Mouse (Mus musculus) midbrain, postnatal 0 days (tissue): Measurements from ENCODE around the gene Stpg1. TPM values are rescaled to one million over a fixed set of nuclear protein-coding genes. Genes with fewer than 3 reads are reported as not detected.
A peak's percentile ranks its signal among the peaks of the same experiment; 100 is the strongest.

ENCODE experiments used
- ATAC-seq: fragments of 200-750 bp; cut with Nextera tagmentation; 2 replicates; pipeline ENCODE4 v1.8.0; 2017; ENCODE audit warnings: moderate number of reproducible peaks, mild to moderate bottlenecking, moderate TSS enrichment, moderate library complexity; ENCODE audit not compliant: low FRiP score
- DNase-seq: peaks from one replicate; pipeline ENCODE4 v3.0.0-alpha.2; 2015; ENCODE audit warnings: low spot score
- H3K27ac ChIP-seq: fragments of 300-500 bp; sonication (generic); 2 replicates; pipeline ENCODE4 v1.5.1; 2014; ENCODE audit warnings: low read depth, mild to moderate bottlenecking, low read length, mixed read lengths
- H3K27me3 ChIP-seq: fragments of 300-500 bp; sonication (generic); 2 replicates; pipeline ENCODE4 v1.6.1; 2014; ENCODE audit warnings: low read length, control low read depth, mixed read lengths; ENCODE audit not compliant: insufficient read depth
- H3K36me3 ChIP-seq: fragments of 300-500 bp; sonication (generic); 2 replicates; pipeline ENCODE4 v1.6.1; 2014; ENCODE audit warnings: low read length, control low read depth, mixed read lengths; ENCODE audit not compliant: insufficient read depth
- H3K4me1 ChIP-seq: fragments of 300-500 bp; sonication (generic); 2 replicates; pipeline ENCODE4 v1.6.1; 2014; ENCODE audit warnings: mild to moderate bottlenecking, control low read depth, antibody characterized with exemption, low read length, mixed read lengths; ENCODE audit not compliant: insufficient read depth
- H3K4me2 ChIP-seq: fragments of 300-500 bp; sonication (generic); 2 replicates; pipeline ENCODE4 v1.6.1; 2014; ENCODE audit warnings: low read depth, mild to moderate bottlenecking, low read length, mixed read lengths; ENCODE audit not compliant: poor library complexity, severe bottlenecking
- H3K4me3 ChIP-seq: fragments of 300-500 bp; sonication (generic); 2 replicates; pipeline ENCODE4 v1.5.1; 2014; ENCODE audit warnings: low read depth, mild to moderate bottlenecking, low read length, moderate library complexity
- H3K9ac ChIP-seq: fragments of 300-500 bp; sonication (generic); replicated peaks from 2 replicates; pipeline ENCODE4 v1.6.1; 2014; ENCODE audit warnings: mild to moderate bottlenecking, low read length, moderate library complexity, mixed read lengths; ENCODE audit not compliant: poor library complexity, severe bottlenecking
- H3K9me3 ChIP-seq: fragments of 300-500 bp; sonication (generic); 2 replicates; pipeline ENCODE4 v1.6.1; 2016; ENCODE audit warnings: low read length, control low read depth
- CTCF ChIP-seq: IDR thresholded peaks from 2 replicates; pipeline ENCODE4 v1.5.1; 2016; ENCODE audit warnings: antibody characterized with exemption, mild to moderate bottlenecking
- WGBS: fragments of 180-500 bp; shearing (Covaris S2); extraction: QIAGEN DNeasy Blood & Tissue Kit; methylation state at CpG from one replicate; pipeline ENCODE4 v1.1.7; 2014; 5-methylcytosine and 5-hydroxymethylcytosine counted together
- polyA plus RNA-seq: library from polyadenylated mRNA; unstranded; fragments of >200 nt; fragmentation: Nextera tagmentation; extraction: Ambion mirVana; gene quantifications from 2 replicates; pipeline ENCODE4 v1.2.1, GENCODE M21; 2015
- total RNA-seq: library from RNA; depleted of rRNA; stranded (reverse); fragments of >200 nt; gene quantifications from 2 replicates; pipeline ENCODE4 v1.2.3, GENCODE M21; 2014

The Stpg1 gene
- total and polyA plus RNA-seq, 2 experiments from 2014 or later = 0.28 to 0.55 TPM

DNA sequence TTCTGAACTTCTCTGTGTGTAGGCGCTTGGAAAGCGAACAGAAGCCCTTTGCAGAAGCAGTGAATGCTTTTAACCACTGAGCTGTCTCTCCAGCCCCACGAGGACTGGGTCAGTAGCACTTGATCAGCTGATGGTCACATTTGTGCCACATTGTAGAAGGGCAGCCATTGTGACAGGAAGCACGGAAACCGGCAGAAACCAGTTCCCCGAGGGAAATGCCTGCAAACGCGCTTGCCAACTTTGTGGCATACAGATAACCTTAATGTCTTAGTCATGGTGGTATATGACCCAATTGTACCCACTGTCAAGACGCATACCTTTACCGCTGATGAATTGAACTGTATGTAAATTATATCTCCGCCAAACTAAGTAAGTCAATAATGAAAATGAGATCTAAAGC, 11.2 kb downstream of the Stpg1 start:
- H3K27me3 ChIP-seq = no peaks in the 10 kb centered on the region
- H3K9me3 ChIP-seq = no peaks in the 10 kb centered on the region
- 67% methylated on average over 11 of the region's 11 CpGs for whole genome bisulfite sequencing
- H3K4me2 ChIP-seq = no peak overlapping the region
- H3K4me3 ChIP-seq = no peak overlapping the region
- no peak for TF ChIP-seq CTCF
- H3K4me1 ChIP-seq = no peaks in the 10 kb centered on the region
- H3K9ac ChIP-seq = no peak overlapping the region
- no peak overlapping the region for H3K27ac ChIP-seq
- H3K36me3 ChIP-seq = no peaks in the 10 kb centered on the region
- DNase-seq (no peak), ATAC-seq (no peak)

GRCm38 (mm10) chr4:135507547-135508350, 13.2 kb downstream of the Stpg1 start:
- H3K9me3 ChIP-seq = no peaks in the 10 kb centered on the region

DNA sequence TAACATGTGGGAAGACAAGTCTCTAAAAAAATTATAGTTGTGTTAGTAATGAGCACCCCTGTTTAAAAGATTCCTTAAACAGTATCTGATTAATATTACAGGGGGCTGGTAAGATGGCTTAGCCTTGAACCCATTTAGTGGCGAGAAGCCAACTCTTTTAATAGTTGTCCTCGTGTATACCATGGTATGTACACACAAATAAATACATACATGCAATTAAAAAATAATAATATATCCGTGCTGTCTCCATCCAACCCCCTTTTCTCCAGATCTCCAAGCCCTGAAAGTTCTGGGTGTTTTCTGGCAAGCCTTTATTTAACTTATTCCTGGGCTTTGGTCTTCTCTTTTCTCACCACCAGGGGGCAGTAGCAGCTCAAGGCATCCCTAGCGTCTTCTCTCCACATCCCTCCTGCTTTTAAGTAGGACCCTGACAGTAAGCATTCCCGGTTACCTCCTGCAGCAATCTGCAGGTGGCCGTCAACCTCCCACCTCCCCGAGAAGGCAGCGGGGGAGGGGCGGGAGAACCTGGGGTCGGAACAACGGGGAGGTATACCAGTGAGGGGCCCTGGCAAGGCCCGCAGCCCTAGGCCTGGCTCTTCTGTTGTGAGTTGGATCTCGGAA, 13.9 kb downstream of the Stpg1 start:
- 12% methylated on average over 13 of the region's 13 CpGs for WGBS
- 0 out of 2 replicates have a peak, but pooled peaks have one; percentile 20 for ATAC-seq
- H3K4me3 ChIP-seq = no peak overlapping the region

More at GRCm38 (mm10) chr4:135507547-135508350, 13.2 kb downstream of the Stpg1 start:
- H3K4me1 ChIP-seq = no peaks in the 10 kb centered on the region
- no peaks in the 10 kb centered on the region for H3K36me3 ChIP-seq
- peak; percentile 86 for TF ChIP-seq CTCF
- H3K9ac ChIP-seq = peak overlapping the region; percentile 50; the same call in 1 of the 2 replicates
- peak overlapping the region; percentile 25 for H3K4me3 ChIP-seq
- H3K27me3 ChIP-seq = no peaks in the 10 kb centered on the region
- DNase-seq (peak; percentile 76), ATAC-seq (peak; percentile 77; the same call in 1 of the 2 replicates)
- H3K27ac ChIP-seq = peak overlapping the region; percentile 32; the same call in 1 of the 2 replicates
- WGBS = 12% methylated on average over 22 of the region's 22 CpGs
- H3K4me2 ChIP-seq = peak overlapping the region; percentile 47

GRCm38 (mm10) chr4:135509515-135509914, 14.9 kb downstream of the Stpg1 start:
- no peak overlapping the region for H3K4me3 ChIP-seq
- H3K27me3 ChIP-seq = no peaks in the 10 kb centered on the region
- no peaks in the 10 kb centered on the region for H3K4me1 ChIP-seq
- H3K9me3 ChIP-seq = no peaks in the 10 kb centered on the region
- H3K4me2 ChIP-seq = no peak overlapping the region
- ATAC-seq (no peak), DNase-seq (no peak)
- no peak overlapping the region for H3K27ac ChIP-seq
- H3K36me3 ChIP-seq = no peaks in the 10 kb centered on the region
- TF ChIP-seq CTCF = no peak
- WGBS = 65% methylated on average over 12 of the region's 12 CpGs
- H3K9ac ChIP-seq = no peak overlapping the region

More for the DNA sequence above, 13.9 kb downstream of the Stpg1 start:
- peak; percentile 98 for TF ChIP-seq CTCF
- Histone ChIP-seq H3K4me1 (no peaks in the 10 kb centered on the region), H3K9ac (no peak overlapping the region), H3K4me2 (peak overlapping the region; percentile 46), H3K27ac (no peak overlapping the region), H3K27me3 (no peaks in the 10 kb centered on the region), H3K9me3 (no peaks in the 10 kb centered on the region), H3K36me3 (no peaks in the 10 kb centered on the region)
- peak; percentile 90 for DNase-seq

DNA sequence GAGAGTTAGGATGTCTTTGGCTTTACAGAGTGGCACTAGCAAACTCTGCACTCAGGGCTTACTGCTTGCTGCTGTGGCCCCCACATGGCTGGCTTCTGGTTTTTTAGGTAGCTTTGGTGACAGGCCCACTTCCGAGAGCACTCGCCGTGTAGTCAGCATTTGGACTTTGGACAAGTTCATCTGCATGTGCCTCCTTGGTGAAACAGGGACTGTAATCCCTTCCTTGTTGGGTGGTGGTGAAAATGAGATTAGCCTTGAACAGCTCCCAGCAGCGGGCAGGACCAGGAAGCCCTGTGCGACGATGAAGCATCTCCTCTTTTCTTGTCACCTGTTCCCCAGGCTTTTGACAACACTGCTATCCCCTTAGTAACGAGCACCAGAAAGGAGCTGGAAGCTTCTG, 19.3 kb downstream of the Stpg1 start:
- H3K9ac ChIP-seq = no peak overlapping the region
- no peaks in the 10 kb centered on the region for H3K4me1 ChIP-seq
- H3K27me3 ChIP-seq = no peaks in the 10 kb centered on the region
- DNase-seq (no peak), ATAC-seq (no peak)
- no peak for TF ChIP-seq CTCF
- H3K4me3 ChIP-seq = no peak overlapping the region
- H3K27ac ChIP-seq = no peak overlapping the region
- H3K4me2 ChIP-seq = no peak overlapping the region
- no peaks in the 10 kb centered on the region for H3K9me3 ChIP-seq
- H3K36me3 ChIP-seq = no peaks in the 10 kb centered on the region
- 65% methylated on average over 7 of the region's 7 CpGs for WGBS

DNA sequence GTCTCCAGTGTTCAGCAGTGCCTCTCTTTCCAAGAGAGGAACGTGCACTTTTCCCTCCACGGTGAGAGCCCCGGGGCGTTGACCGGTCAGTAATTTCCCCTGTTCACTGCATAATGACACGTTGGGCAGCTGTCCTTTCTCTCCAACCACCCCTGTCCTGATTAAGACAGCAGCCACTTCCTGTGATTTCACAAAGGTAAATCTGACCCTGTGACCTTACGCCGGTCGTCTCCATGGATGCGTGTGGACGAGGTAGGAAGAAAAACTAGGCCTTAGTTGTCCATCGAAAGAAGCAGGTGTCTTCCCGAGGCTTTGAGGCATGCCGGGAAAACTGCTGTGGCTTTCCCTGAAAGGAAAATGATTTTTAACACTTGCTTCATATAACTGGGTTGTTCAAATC, 20.3 kb downstream of the Stpg1 start:
- Histone ChIP-seq H3K4me3 (no peak overlapping the region), H3K27me3 (no peaks in the 10 kb centered on the region), H3K4me2 (no peak overlapping the region), H3K27ac (no peak overlapping the region), H3K36me3 (no peaks in the 10 kb centered on the region), H3K9me3 (no peaks in the 10 kb centered on the region), H3K9ac (no peak overlapping the region), H3K4me1 (no peaks in the 10 kb centered on the region)
- no peak for TF ChIP-seq CTCF
- ATAC-seq (no peak), DNase-seq (no peak)
- 71% methylated on average over 14 of the region's 14 CpGs for WGBS
